Mouse (Mus musculus) thymus, adult 2 months (tissue): ENCODE measurements around the gene Sowahb.

ENCODE experiments used
- CTCF ChIP-seq: fragments of 200-500 bp; IDR thresholded peaks from 2 replicates; pipeline ENCODE4 v1.5.1; 2012; ENCODE audit warnings: mild to moderate bottlenecking, control low read depth, low read length, moderate library complexity, borderline replicate concordance; ENCODE audit not compliant: control insufficient read depth, poor library complexity, insufficient read depth; ENCODE audit errors: extremely low read depth
- POLR2A ChIP-seq: fragments of 200-500 bp; IDR thresholded peaks from 2 replicates; pipeline ENCODE4 v1.6.1; 2012; ENCODE audit warnings: mild to moderate bottlenecking, low read length, control low read depth, moderate library complexity; ENCODE audit not compliant: control insufficient read depth, poor library complexity, insufficient read depth; ENCODE audit errors: extremely low read depth

DNA sequence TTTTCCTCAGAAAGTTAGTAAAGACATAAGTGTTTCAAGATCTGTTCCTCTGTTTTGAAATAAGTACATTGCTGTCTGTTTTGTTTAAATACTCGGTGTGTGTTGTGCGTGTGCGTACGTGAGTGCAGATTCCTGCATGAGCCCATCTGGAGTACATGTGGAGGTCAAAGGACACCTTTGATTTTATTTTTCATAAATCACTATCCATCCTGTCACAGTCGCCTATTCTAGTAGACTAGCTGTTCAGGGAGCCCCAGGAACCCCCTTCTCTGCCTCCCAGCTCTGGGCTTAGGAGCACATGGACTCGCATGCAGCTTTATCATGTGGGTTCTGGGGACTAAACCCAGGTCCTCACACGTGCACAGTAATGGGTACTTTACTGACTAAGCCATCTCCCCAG lies 8.6 kb downstream of the Sowahb start:
- TF ChIP-seq POLR2A (no peak), CTCF (no peak)
